Mouse (Mus musculus) liver, embryonic 12.5 days (tissue): ENCODE data around the gene Egfl6. TPM values are rescaled to one million over a fixed set of nuclear protein-coding genes. Genes with fewer than 3 reads are reported as not detected.

ENCODE experiments used
- ATAC-seq: fragments of 200-750 bp; cut with Nextera tagmentation; 2 replicates; pipeline ENCODE4 v1.8.0; 2017; ENCODE audit warnings: moderate number of reproducible peaks, mild to moderate bottlenecking, moderate library complexity
- H3K27ac ChIP-seq: fragments of 300-500 bp; sonication (generic); 2 replicates; pipeline ENCODE4 v1.5.1; 2016; ENCODE audit warnings: mild to moderate bottlenecking
- H3K27me3 ChIP-seq: fragments of 300-500 bp; sonication (generic); replicated peaks from 2 replicates; pipeline ENCODE4 v1.6.1; 2016; ENCODE audit warnings: mild to moderate bottlenecking, moderate library complexity
- H3K36me3 ChIP-seq: fragments of 300-500 bp; sonication (generic); 2 replicates; pipeline ENCODE4 v1.6.1; 2016; ENCODE audit warnings: mild to moderate bottlenecking, moderate library complexity
- H3K4me1 ChIP-seq: fragments of 300-500 bp; sonication (generic); 2 replicates; pipeline ENCODE4 v1.6.1; 2016
- H3K4me2 ChIP-seq: fragments of 300-500 bp; sonication (generic); 2 replicates; pipeline ENCODE4 v1.6.1; 2016; ENCODE audit warnings: mild to moderate bottlenecking, moderate library complexity
- H3K4me3 ChIP-seq: fragments of 300-500 bp; sonication (generic); 2 replicates; pipeline ENCODE4 v1.5.1; 2016; ENCODE audit warnings: mild to moderate bottlenecking, moderate library complexity
- H3K9ac ChIP-seq: fragments of 300-500 bp; sonication (generic); 2 replicates; pipeline ENCODE4 v1.6.1; 2016; ENCODE audit warnings: mild to moderate bottlenecking, moderate library complexity
- H3K9me3 ChIP-seq: fragments of 300-500 bp; sonication (generic); replicated peaks from 2 replicates; pipeline ENCODE4 v1.6.1; 2016; ENCODE audit warnings: mild to moderate bottlenecking, moderate library complexity
- WGBS: fragments of 180-500 bp; shearing (Covaris S2); methylation state at CpG from one replicate; pipeline ENCODE4 v1.1.7; 2016; ENCODE audit not compliant: insufficient replicate concordance; 5-methylcytosine and 5-hydroxymethylcytosine counted together
- polyA plus RNA-seq: library from polyadenylated mRNA; unstranded; fragments of >200 nt; fragmentation: Nextera tagmentation; extraction: Ambion mirVana; gene quantifications from 2 replicates; pipeline ENCODE4 v1.2.1, GENCODE M21; 2016

The Egfl6 gene
- polyA plus RNA-seq, 1 experiment from 2014 or later: 1.1 TPM

DNA sequence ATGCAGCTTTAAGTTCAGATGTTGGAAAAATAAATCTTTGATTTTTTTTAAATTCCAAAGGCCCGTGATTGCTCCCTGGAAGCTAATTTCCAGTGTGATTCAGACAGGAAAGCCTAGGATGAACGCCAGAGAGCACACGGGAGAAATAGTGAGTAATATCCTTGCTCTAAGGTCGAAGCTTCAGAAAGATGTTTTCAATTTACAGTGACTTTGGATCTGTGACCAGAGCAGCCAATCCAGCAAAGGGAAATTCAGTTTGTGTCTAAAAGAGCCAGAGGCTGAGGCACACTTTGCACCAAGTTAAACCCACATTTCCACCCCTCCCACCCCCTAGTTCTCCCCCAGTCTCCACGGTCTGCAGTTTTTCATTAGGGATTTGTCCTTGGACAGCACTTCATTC is 20.6 kb downstream of the Egfl6 start:
- H3K4me1 ChIP-seq: no peaks in the 10 kb centered on the region
- no peaks in the 10 kb centered on the region for H3K36me3 ChIP-seq
- no peaks in the 10 kb centered on the region for H3K27me3 ChIP-seq
- WGBS: 65% methylated on average over 5 of the region's 5 CpGs
- no peak for ATAC-seq
- H3K4me2 ChIP-seq: no peak overlapping the region
- H3K9ac ChIP-seq: no peak overlapping the region
- H3K27ac ChIP-seq: no peak overlapping the region
- no peak overlapping the region for H3K4me3 ChIP-seq
- no peaks in the 10 kb centered on the region for H3K9me3 ChIP-seq

DNA sequence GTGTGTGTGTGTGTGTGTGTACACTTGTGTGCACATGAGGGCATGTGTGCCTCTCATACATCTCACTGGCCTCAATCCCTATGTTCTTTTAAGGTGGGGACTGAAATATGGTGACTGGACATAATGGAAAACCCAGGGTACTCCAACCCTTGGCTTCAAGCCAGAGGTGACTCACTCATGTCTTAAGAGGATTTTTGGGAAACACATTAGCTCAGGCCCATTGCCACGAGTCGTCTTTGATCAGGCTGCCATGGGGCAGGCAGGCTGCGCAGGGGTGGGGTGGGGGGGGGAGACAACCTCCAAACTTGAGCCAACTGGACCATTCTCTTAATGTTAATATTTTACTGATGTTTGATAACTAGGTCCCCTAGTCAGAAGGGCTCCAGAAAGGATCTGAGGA is 26.2 kb downstream of the Egfl6 start:
- no peaks in the 10 kb centered on the region for H3K27me3 ChIP-seq
- no peak overlapping the region for H3K9ac ChIP-seq
- no peak for ATAC-seq
- 73% methylated on average over 3 of the region's 3 CpGs for WGBS
- H3K36me3 ChIP-seq: no peaks in the 10 kb centered on the region
- no peaks in the 10 kb centered on the region for H3K9me3 ChIP-seq
- H3K4me1 ChIP-seq: no peaks in the 10 kb centered on the region
- H3K4me3 ChIP-seq: no peak overlapping the region
- H3K27ac ChIP-seq: no peak overlapping the region
- no peak overlapping the region for H3K4me2 ChIP-seq

DNA sequence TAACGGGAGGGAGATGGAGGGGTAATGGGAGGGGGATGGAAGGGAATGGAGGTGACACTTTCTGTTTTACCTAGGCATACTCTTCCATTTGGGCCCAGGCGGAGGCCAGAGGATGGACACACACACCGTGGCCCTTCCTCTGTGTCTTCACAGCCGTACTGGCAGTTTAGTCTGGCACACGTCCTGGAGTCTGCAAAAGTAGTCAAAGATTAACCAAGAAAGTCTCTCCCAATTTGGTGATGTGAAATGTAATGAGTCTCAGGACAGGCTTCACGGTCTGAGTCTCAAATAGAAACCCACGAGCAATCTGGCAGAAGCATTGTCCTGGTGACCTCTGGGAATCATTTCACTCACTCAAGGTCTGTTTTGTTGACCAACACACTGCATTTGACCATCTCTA is 33.2 kb downstream of the Egfl6 start:
- Histone ChIP-seq H3K9me3 (no peaks in the 10 kb centered on the region), H3K4me2 (no peak overlapping the region)
- WGBS: 65% methylated on average over 7 of the region's 7 CpGs

DNA sequence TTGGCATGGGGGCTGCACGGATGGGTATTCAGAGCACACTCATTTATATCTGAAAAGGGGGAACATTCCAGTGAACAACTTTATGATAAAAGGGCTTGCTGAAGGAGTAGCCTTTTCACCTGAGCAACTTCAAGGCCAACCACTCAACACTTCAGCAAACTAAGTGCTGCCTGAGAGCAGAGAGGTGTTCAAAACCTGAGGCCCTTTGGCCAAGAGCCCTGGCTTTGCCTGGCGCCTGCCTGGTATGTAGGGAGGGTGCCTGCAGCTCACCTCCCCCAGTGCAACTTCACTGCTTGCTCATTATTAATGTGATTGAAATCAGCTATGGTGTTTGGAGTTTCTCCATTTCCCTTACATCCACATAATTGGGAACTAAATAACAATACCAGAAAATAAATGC is 39.0 kb downstream of the Egfl6 start:
- no peaks in the 10 kb centered on the region for H3K36me3 ChIP-seq
- no peak overlapping the region for H3K9ac ChIP-seq
- H3K27ac ChIP-seq: no peak overlapping the region
- no peak for ATAC-seq
- no peaks in the 10 kb centered on the region for H3K4me1 ChIP-seq
- no peaks in the 10 kb centered on the region for H3K9me3 ChIP-seq
- H3K4me3 ChIP-seq: no peak overlapping the region
- no peak overlapping the region for H3K4me2 ChIP-seq
- H3K27me3 ChIP-seq: 0 out of 2 replicates have a peak, but pooled peaks cover 4% of the 10 kb centered on the region
- 56% methylated on average over 2 of the region's 2 CpGs for WGBS

More for the DNA sequence above, 33.2 kb downstream of the Egfl6 start:
- H3K27me3 ChIP-seq: 0 out of 2 replicates have a peak, but pooled peaks cover 4% of the 10 kb centered on the region
- ATAC-seq: no peak
- H3K36me3 ChIP-seq: no peaks in the 10 kb centered on the region
- no peak overlapping the region for H3K9ac ChIP-seq
- no peak overlapping the region for H3K4me3 ChIP-seq
- H3K27ac ChIP-seq: no peak overlapping the region
- H3K4me1 ChIP-seq: no peaks in the 10 kb centered on the region

DNA sequence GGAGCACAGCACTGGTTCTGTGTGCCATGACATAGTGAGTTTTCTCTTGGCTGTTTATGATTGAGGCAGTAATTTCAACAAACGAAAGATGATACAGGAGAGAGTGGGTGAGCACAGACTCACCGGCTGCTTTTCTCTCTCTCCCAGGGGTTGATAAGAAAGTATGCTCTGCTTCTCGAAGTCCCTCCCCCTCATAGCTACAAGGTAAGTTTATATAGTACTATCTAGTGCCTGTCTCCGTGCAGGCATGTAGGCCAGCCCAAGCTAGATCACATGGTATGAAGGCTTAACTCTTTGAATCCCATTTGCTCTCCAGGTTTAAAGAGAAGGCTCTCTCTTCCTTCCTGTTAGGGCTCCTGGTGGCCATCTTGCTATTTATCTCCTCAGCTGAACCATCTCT is 50.4 kb downstream of the Egfl6 start:
- ATAC-seq: no peak
- Histone ChIP-seq H3K4me2 (no peak overlapping the region), H3K27me3 (no peaks in the 10 kb centered on the region), H3K4me1 (no peaks in the 10 kb centered on the region), H3K4me3 (no peak overlapping the region), H3K36me3 (no peaks in the 10 kb centered on the region), H3K9ac (no peak overlapping the region), H3K27ac (no peak overlapping the region), H3K9me3 (no peaks in the 10 kb centered on the region)
- 41% methylated on average over 4 of the region's 4 CpGs for WGBS

DNA sequence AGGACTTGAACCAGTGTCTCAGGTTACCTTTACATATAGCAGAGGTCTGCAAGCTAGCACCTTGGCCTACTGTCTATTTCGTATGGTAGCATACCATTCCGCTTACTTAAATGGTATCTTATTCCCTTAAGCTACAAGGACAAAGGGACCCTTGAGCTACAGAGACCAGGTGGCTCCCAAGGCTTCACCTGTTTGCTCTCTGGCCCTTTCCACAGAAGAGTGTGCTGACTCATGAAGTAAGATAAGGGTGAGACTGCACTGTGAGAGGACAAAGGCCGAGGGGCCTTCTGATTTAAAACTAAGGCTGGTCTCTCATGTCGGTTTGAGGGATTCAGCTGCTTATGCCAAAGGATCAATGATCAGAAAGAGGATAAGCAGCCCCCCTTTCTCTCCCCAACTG is 52.1 kb downstream of the Egfl6 start:
- 58% methylated on average over 4 of the region's 4 CpGs for WGBS
- ATAC-seq: no peak
- no peak overlapping the region for H3K27ac ChIP-seq
- no peaks in the 10 kb centered on the region for H3K36me3 ChIP-seq
- no peaks in the 10 kb centered on the region for H3K27me3 ChIP-seq
- H3K9ac ChIP-seq: no peak overlapping the region
- no peak overlapping the region for H3K4me3 ChIP-seq
- H3K4me1 ChIP-seq: no peaks in the 10 kb centered on the region
- H3K9me3 ChIP-seq: no peaks in the 10 kb centered on the region
- no peak overlapping the region for H3K4me2 ChIP-seq

DNA sequence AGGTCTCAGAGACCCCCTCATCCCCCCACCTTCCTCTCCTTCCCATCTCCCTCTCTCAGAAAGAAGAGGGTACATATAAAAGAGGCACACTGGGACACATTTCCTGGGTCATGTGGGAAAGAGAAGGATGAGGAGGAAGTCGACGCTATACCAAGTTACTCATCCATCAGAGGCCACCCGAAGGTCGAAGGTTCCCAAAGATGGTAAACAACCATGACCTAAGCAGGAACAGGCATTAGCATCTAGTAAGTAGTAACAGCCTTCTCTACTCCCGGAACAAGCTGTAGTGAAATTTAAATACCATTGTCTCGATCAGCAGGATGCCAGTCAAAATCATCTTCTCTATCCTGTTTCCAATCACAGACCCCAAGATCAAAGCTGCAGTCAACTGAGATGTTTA is 53.8 kb downstream of the Egfl6 start:
- ATAC-seq: no peak
- no peaks in the 10 kb centered on the region for H3K27me3 ChIP-seq
- no peak overlapping the region for H3K9ac ChIP-seq
- H3K4me1 ChIP-seq: no peaks in the 10 kb centered on the region
- H3K9me3 ChIP-seq: no peaks in the 10 kb centered on the region
- H3K36me3 ChIP-seq: no peaks in the 10 kb centered on the region
- 40% methylated on average over 6 of the region's 6 CpGs for WGBS
- H3K27ac ChIP-seq: no peak overlapping the region
- H3K4me3 ChIP-seq: no peak overlapping the region
- no peak overlapping the region for H3K4me2 ChIP-seq

DNA sequence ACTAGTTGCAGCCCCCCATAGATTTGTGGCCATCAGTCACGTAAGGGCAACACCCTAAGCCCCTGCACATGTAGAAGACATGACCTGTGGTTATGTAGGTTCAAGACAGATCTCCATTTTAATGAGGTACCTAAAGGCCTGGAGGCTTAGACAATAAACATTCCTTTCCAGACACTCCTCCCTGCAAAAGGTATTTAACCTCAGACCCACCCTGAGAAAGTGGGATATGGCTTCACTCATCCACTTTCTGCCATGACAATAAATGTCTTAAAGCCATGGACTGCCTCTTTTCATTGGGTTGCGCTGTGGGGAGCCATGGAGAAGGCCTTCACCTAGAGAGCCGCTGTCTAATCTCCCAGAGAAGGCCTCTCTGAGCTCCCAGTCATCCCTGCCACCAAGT is 57.4 kb downstream of the Egfl6 start:
- no peaks in the 10 kb centered on the region for H3K27me3 ChIP-seq
- 84% methylated on average over 3 of the region's 3 CpGs for WGBS
- H3K9ac ChIP-seq: no peak overlapping the region
- no peak overlapping the region for H3K27ac ChIP-seq
- no peak overlapping the region for H3K4me3 ChIP-seq
- H3K9me3 ChIP-seq: no peaks in the 10 kb centered on the region
- no peak overlapping the region for H3K4me2 ChIP-seq
- no peaks in the 10 kb centered on the region for H3K36me3 ChIP-seq
- no peaks in the 10 kb centered on the region for H3K4me1 ChIP-seq
- no peak for ATAC-seq

DNA sequence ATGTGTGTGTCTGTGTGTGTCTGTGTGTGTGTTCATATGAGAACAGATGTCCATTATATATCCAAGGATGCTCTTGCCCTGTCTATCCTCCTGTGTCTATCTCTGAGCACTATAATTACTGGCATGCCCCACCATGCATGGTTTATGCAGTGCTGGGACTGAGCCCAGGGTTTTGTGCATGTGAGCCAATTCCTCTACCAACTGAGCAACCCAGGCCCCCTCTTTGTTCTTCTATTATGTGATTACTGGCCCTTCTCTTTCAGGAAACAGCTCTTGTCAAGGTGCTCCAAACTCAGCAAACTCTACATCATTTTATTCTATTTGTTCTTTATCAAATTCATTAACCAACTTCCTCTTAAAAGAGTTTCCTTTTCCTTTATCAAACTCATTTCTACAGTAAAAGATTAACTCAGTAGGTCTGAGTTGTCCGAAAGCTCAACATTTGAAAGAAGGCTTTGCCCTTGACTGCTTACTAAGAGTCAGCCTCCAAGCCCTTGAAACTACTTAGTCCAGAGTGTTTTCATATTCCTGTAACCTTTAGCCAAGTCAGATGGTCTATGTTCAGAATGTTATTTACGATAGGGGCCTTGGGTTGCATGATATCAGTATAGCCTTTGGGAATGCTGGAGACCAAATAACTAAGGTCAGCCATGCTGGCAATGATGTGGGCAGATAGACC is 59.7 kb downstream of the Egfl6 start:
- Histone ChIP-seq H3K9me3 (no peaks in the 10 kb centered on the region), H3K27me3 (no peaks in the 10 kb centered on the region), H3K4me2 (no peak overlapping the region), H3K4me3 (no peak overlapping the region), H3K36me3 (no peaks in the 10 kb centered on the region), H3K9ac (no peak overlapping the region), H3K4me1 (no peaks in the 10 kb centered on the region), H3K27ac (no peak overlapping the region)
- no peak for ATAC-seq
- 72% methylated on average over 2 of the region's 2 CpGs for WGBS

DNA sequence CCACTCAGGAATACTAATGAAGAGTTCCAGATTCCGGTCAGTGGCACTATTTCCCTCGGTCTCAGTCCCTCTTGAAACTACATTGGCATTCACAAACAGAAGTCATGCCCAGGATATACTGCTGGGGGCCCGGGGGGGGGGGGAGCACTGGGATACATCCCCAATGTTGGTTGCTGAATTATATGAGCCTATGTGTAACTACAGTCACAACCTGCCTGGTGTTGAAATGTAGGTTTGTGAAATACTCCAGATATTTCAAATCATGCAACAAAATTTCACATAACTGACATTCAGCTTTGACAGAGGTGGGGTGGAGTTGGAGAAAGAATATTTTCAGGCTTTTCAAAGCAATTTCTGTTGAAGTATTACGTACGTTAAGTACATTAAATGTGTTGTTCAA is 64.7 kb downstream of the Egfl6 start:
- H3K4me3 ChIP-seq: no peak overlapping the region
- no peaks in the 10 kb centered on the region for H3K9me3 ChIP-seq
- H3K36me3 ChIP-seq: no peaks in the 10 kb centered on the region
- H3K27me3 ChIP-seq: no peaks in the 10 kb centered on the region
- WGBS: 77% methylated on average over 5 of the region's 5 CpGs
- no peak for ATAC-seq
- no peak overlapping the region for H3K4me2 ChIP-seq
- no peak overlapping the region for H3K27ac ChIP-seq
- no peak overlapping the region for H3K9ac ChIP-seq
- H3K4me1 ChIP-seq: no peaks in the 10 kb centered on the region

DNA sequence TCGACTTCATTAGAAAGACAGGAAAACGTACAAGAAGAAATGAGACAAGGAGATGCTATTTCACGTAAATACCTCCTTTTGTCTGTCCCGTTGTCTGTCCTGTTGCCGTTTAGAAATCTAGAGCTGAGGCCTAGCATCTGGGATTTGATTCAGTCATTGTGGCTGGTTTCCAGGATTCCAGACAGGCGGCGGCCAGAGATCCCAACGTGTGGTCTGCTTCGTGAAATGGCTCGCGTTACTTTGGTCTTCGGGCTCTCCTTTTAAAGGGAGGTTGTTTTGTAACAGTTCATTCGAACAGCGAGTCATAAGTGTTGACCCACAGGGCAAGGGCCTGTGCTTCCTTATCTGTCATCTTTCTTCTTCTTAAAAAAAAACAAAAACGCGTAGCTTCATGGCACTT is 67.2 kb downstream of the Egfl6 start, which contains the start of gene Tceanc:
Gene Tceanc (minus strand): TSS at position 223 of the 400 bp plus-strand sequence.
- Histone ChIP-seq H3K27ac (no peak within 1 kb of the TSS), H3K4me2 (no peak within 1 kb of the TSS), H3K4me1 (peaks cover 9% of the 10 kb centered on the region), H3K27me3 (no peaks in the 10 kb centered on the region; the same call in 1 of the 2 replicates), H3K4me3 (no peak within 1 kb of the TSS), H3K9ac (no peak within 1 kb of the TSS), H3K36me3 (no peaks in the 10 kb centered on the region), H3K9me3 (no peaks in the 10 kb centered on the region)
- ATAC-seq: no peak
- WGBS: 72% methylated on average over 16 of the region's 16 CpGs

DNA sequence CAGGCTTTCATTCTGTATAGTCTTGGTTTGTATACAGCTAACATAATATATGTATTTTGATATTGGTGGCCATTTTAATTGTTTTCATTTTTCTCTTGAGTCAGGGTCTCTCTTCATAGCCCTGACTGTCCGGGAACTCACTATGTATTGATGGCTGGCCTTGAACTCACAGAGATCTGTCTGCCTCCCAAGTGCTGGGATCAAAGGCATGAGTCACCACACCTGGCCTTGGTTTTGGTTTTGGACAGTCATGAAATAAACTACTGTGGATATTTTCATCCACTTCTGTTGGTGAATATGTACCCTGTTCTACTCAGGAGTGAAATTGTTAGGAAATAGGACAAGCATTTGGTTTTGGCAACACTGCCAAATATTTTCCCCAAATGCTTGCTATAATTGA is 68.9 kb downstream of the Egfl6 start:
- Histone ChIP-seq H3K4me3 (no peak overlapping the region), H3K27me3 (no peaks in the 10 kb centered on the region; the same call in 1 of the 2 replicates), H3K4me1 (peaks cover 17% of the 10 kb centered on the region), H3K36me3 (no peaks in the 10 kb centered on the region), H3K27ac (no peak overlapping the region), H3K4me2 (no peak overlapping the region), H3K9me3 (no peaks in the 10 kb centered on the region), H3K9ac (no peak overlapping the region)
- 47% methylated on average over 1 of the region's 1 CpGs for whole genome bisulfite sequencing
- no peak for ATAC-seq

DNA sequence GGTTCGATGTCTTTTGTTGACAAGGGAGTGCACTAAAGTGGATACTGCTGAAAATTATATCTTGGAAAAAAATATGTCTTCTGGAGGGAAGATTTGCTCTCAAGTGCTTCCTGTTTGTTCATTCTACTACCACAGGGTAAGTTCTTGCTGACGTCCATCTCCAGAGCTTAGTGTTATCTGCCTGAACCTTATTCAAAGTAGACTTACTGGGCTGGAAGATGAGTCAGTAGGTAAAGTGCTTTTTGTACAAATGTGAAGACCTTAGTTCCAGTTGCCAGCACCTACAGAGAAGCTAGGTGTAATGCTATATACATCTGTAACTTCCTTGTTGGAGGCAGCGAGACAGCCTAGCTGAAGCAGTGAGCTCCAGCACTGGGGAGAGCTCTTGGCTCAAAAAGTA is 69.6 kb downstream of the Egfl6 start:
- H3K4me2 ChIP-seq: no peak overlapping the region
- H3K27ac ChIP-seq: no peak overlapping the region
- peaks cover 17% of the 10 kb centered on the region for H3K4me1 ChIP-seq
- H3K27me3 ChIP-seq: no peaks in the 10 kb centered on the region; the same call in 1 of the 2 replicates
- H3K36me3 ChIP-seq: no peaks in the 10 kb centered on the region
- no peaks in the 10 kb centered on the region for H3K9me3 ChIP-seq
- ATAC-seq: no peak
- H3K9ac ChIP-seq: no peak overlapping the region
- H3K4me3 ChIP-seq: no peak overlapping the region
- 49% methylated on average over 3 of the region's 3 CpGs for WGBS
